Mouse (Mus musculus): ENCODE measurements around the gene Ncaph2.

DNA sequence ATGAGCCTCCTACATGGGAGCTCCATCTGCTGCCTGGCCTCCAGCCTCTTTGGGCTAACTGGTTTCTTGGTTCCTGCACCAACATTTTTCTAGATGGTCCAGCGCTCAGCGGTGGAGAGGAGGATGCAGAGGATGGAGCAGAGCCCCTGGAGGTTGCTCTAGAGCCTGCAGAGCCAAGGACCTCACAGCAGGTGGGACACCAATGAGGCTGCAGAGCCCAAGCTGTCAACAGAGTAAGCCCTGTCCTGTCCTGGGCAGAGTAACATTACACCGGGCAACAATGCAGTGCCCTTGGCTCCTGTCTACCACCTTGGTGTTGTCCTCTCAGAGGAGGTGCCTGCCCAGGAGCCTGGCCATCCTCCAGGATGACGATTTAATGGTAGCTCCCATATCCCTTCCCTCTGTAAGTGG lies 9.6 kb downstream of the Ncaph2 start:
- TF ChIP-seq CTCF (IDR thresholded peaks at IDR 0.05; ENCODE audit: low read depth, low read length) (no peak), POLR2A (IDR thresholded peaks at IDR 0.05; ENCODE audit: extremely low read depth, insufficient read depth, low read length) (no peak)
